Mouse (Mus musculus) CH12.LX (cell line): ENCODE measurements around the gene Cdhr5. TPM values are rescaled to one million over a fixed set of nuclear protein-coding genes. Genes with fewer than 3 reads are reported as not detected.

Experiments
- DNase-seq: peaks from one replicate; pipeline ENCODE4 v3.0.0-alpha.2; 2013; ENCODE audit errors: extremely low read depth
- H3K27ac ChIP-seq: 2 replicates; pipeline ENCODE4 v1.5.1; 2012; ENCODE audit warnings: low read depth, mild to moderate bottlenecking, control low read depth, moderate library complexity; ENCODE audit not compliant: insufficient read depth
- H3K27me3 ChIP-seq: replicated peaks from 2 replicates; pipeline ENCODE3; 2012; ENCODE audit warnings: inconsistent platforms
- H3K36me3 ChIP-seq, 2 experiments: replicated peaks in 1 of 2; 2 replicates each; pipeline versions ENCODE3 to v1.6.1; 2012; ENCODE audit warnings: inconsistent platforms in 1 of 2, low read length in 1 of 2, mild to moderate bottlenecking in 1 of 2, mixed read lengths in 1 of 2, moderate library complexity in 1 of 2; ENCODE audit not compliant: control insufficient read depth in 1 of 2, insufficient read depth in 1 of 2
- H3K4me1 ChIP-seq, 2 experiments: 2 replicates each; pipeline ENCODE4 v1.6.1; 2012; ENCODE audit warnings: inconsistent platforms in 1 of 2, moderate library complexity in 1 of 2; ENCODE audit not compliant: insufficient read depth in 2 of 2, control insufficient read depth in 1 of 2
- H3K4me2 ChIP-seq: 2 replicates; pipeline ENCODE4 v1.6.1; 2012; ENCODE audit warnings: low read depth, mild to moderate bottlenecking, control low read depth; ENCODE audit not compliant: poor library complexity, insufficient read depth, severe bottlenecking
- H3K4me3 ChIP-seq, 3 experiments: fragments of 150-350 bp in 1 of 3; sonication (generic) in 1 of 3; replicated peaks in 1 of 3; 2 replicates each; pipeline versions ENCODE3 to v1.5.1; 2011 to 2012; ENCODE audit warnings: low read depth in 2 of 3, low read length in 2 of 3, mild to moderate bottlenecking in 2 of 3, moderate library complexity in 2 of 3, control low read depth in 1 of 3, improper control_type of control experiment in 1 of 3, inconsistent platforms in 1 of 3, mixed read lengths in 1 of 3; ENCODE audit not compliant: poor library complexity in 1 of 3
- H3K79me2 ChIP-seq: replicated peaks from 2 replicates; pipeline ENCODE4 v1.6.1; 2012; ENCODE audit warnings: mild to moderate bottlenecking, moderate library complexity; ENCODE audit not compliant: control insufficient read depth, poor library complexity, insufficient read depth, severe bottlenecking; ENCODE audit errors: extremely low read depth
- H3K9ac ChIP-seq: 2 replicates; pipeline ENCODE4 v1.6.1; 2012; ENCODE audit warnings: low read depth, mild to moderate bottlenecking, control low read depth, moderate library complexity; ENCODE audit not compliant: insufficient read depth
- H3K9me3 ChIP-seq: replicated peaks from 2 replicates; pipeline ENCODE3; 2012; ENCODE audit warnings: low read length, inconsistent platforms, mixed read lengths
- BHLHE40 ChIP-seq: IDR thresholded peaks from 2 replicates; pipeline ENCODE4 v1.6.1; 2011; ENCODE audit warnings: mild to moderate bottlenecking, low read depth, low read length, improper control_type of control experiment
- CHD2 ChIP-seq: IDR thresholded peaks from 2 replicates; pipeline ENCODE4 v1.6.1; 2011; ENCODE audit warnings: low read length, improper control_type of control experiment
- CTCF ChIP-seq, 2 experiments: IDR thresholded peaks in 1 of 2; conservative IDR thresholded peaks in 1 of 2; 2 replicates each; pipeline ENCODE4 v1.5.1; 2011 to 2012; ENCODE audit warnings: low read depth in 2 of 2, low read length in 2 of 2, improper control_type of control experiment in 1 of 2, inconsistent platforms in 1 of 2, mild to moderate bottlenecking in 1 of 2, moderate library complexity in 1 of 2
- E2F4 ChIP-seq: IDR thresholded peaks from 2 replicates; pipeline ENCODE4 v1.6.1; 2011; ENCODE audit warnings: low read depth, low read length, improper control_type of control experiment; ENCODE audit not compliant: insufficient replicate concordance
- EP300 ChIP-seq: IDR thresholded peaks from 2 replicates; pipeline ENCODE4 v1.6.1; 2011; ENCODE audit warnings: low read length, improper control_type of control experiment
- GABPA ChIP-seq: IDR thresholded peaks from 2 replicates; pipeline ENCODE4 v1.6.1; 2012; ENCODE audit warnings: low read depth, low read length, improper control_type of control experiment, inconsistent platforms; ENCODE audit not compliant: insufficient replicate concordance
- HCFC1 ChIP-seq: IDR thresholded peaks from 2 replicates; pipeline ENCODE4 v1.6.1; 2012; ENCODE audit warnings: low read depth, mild to moderate bottlenecking, inconsistent platforms, low read length, improper control_type of control experiment
- IRF4 ChIP-seq: IDR thresholded peaks from 2 replicates; pipeline ENCODE4 v1.6.1; 2014; ENCODE audit warnings: low read depth, mild to moderate bottlenecking, inconsistent platforms, low read length, improper control_type of control experiment
- JUN ChIP-seq: IDR thresholded peaks from 2 replicates; pipeline ENCODE4 v1.6.1; 2011; ENCODE audit warnings: low read depth, mild to moderate bottlenecking, low read length, improper control_type of control experiment, moderate library complexity; ENCODE audit not compliant: insufficient read depth
- KAT2A ChIP-seq: IDR thresholded peaks from 2 replicates; pipeline ENCODE4 v1.6.1; 2012; ENCODE audit warnings: low read length, improper control_type of control experiment, inconsistent platforms; ENCODE audit not compliant: insufficient replicate concordance
- MAX ChIP-seq: IDR thresholded peaks from 2 replicates; pipeline ENCODE4 v1.6.1; 2011; ENCODE audit warnings: low read length, improper control_type of control experiment
- MAZ ChIP-seq: IDR thresholded peaks from 2 replicates; pipeline ENCODE4 v1.6.1; 2012; ENCODE audit warnings: low read depth, mild to moderate bottlenecking, inconsistent platforms, low read length, improper control_type of control experiment, moderate library complexity
- MEF2A ChIP-seq: IDR thresholded peaks from 2 replicates; pipeline ENCODE4 v1.6.1; 2014; ENCODE audit warnings: low read depth, mild to moderate bottlenecking, inconsistent platforms, low read length, improper control_type of control experiment, borderline replicate concordance
- MXI1 ChIP-seq: IDR thresholded peaks from 2 replicates; pipeline ENCODE4 v1.6.1; 2011; ENCODE audit warnings: mild to moderate bottlenecking, low read depth, low read length, improper control_type of control experiment
- MYC ChIP-seq: IDR thresholded peaks from 2 replicates; pipeline ENCODE4 v1.6.1; 2011; ENCODE audit warnings: low read depth, mild to moderate bottlenecking, improper control_type of control experiment, low read length
- NELFE ChIP-seq: IDR thresholded peaks from 2 replicates; pipeline ENCODE4 v1.6.1; 2011; ENCODE audit warnings: low read depth, low read length, improper control_type of control experiment
- PAX5 ChIP-seq: IDR thresholded peaks from 2 replicates; pipeline ENCODE4 v1.6.1; 2012; ENCODE audit warnings: low read length, inconsistent platforms, mixed read lengths
- POLR2A ChIP-seq: IDR thresholded peaks from 2 replicates; pipeline ENCODE4 v1.6.1; 2011; ENCODE audit warnings: low read depth, mild to moderate bottlenecking, improper control_type of control experiment, low read length
- POLR2AphosphoS2 ChIP-seq: IDR thresholded peaks from 2 replicates; pipeline ENCODE4 v1.6.1; 2011; ENCODE audit warnings: low read depth, low read length, improper control_type of control experiment
- SIN3A ChIP-seq: IDR thresholded peaks from 2 replicates; pipeline ENCODE4 v1.6.1; 2012; ENCODE audit warnings: low read length, improper control_type of control experiment, inconsistent platforms
- SMC3 ChIP-seq: IDR thresholded peaks from 2 replicates; pipeline ENCODE4 v1.6.1; 2011; ENCODE audit warnings: low read depth, low read length, improper control_type of control experiment
- TBP ChIP-seq: conservative IDR thresholded peaks from 2 replicates; pipeline ENCODE4 v1.6.1; 2011; ENCODE audit warnings: low read depth, low read length, improper control_type of control experiment
- ZC3H11A ChIP-seq: IDR thresholded peaks from 2 replicates; pipeline ENCODE4 v1.6.1; 2012; ENCODE audit warnings: low read depth, mild to moderate bottlenecking, inconsistent platforms, low read length, improper control_type of control experiment
- ZKSCAN1 ChIP-seq: IDR thresholded peaks from 2 replicates; pipeline ENCODE4 v1.6.1; 2012; ENCODE audit warnings: low read depth, inconsistent platforms, low read length, improper control_type of control experiment, borderline replicate concordance
- ZMIZ1 ChIP-seq: IDR thresholded peaks from 2 replicates; pipeline ENCODE4 v1.6.1; 2012; ENCODE audit warnings: low read depth, mild to moderate bottlenecking, inconsistent platforms, low read length, improper control_type of control experiment
- ZNF384 ChIP-seq: IDR thresholded peaks from 2 replicates; pipeline ENCODE4 v1.6.1; 2012; ENCODE audit warnings: low read depth, low read length, improper control_type of control experiment, inconsistent platforms
- dilution Hi-C: fragments of 300-500 bp; cut with MboI; formaldehyde crosslinking; loops from 2 replicates; pipeline ENCODE4 v1.14.3; 2020; ENCODE audit warnings: low sequenced_read_pairs; ENCODE audit not compliant: extremely low pct_unique_long_range_greater_than_20kb, extremely low pct_ligation_motif_present
- in situ Hi-C: fragments of 300-500 bp; cut with MboI; formaldehyde crosslinking; loops from 3 replicates; pipeline ENCODE4 v1.14.3; 2019; ENCODE audit warnings: low sequenced_read_pairs, low pct_ligation_motif_present, low pct_unique_long_range_greater_than_20kb, mixed read lengths
- polyA plus RNA-seq: library from polyadenylated mRNA; unstranded; fragments of >175 nt; gene quantifications from 2 replicates; pipeline ENCODE4 v1.2.1, GENCODE M21; 2012; ENCODE audit warnings: low read depth; ENCODE audit not compliant: insufficient read length
- total RNA-seq, 2 experiments: library from RNA; depleted of rRNA; stranded (reverse); fragments of 300-350 nt in 1 of 2; fragments of >200 nt in 1 of 2; gene quantifications; 2 replicates each; pipeline ENCODE4 v1.2.3; 2012 to 2014

Cdhr5 gene
- total and polyA plus RNA-seq, 3 experiments: 0.35 to 3.9 (median 1.9) TPM

DNA sequence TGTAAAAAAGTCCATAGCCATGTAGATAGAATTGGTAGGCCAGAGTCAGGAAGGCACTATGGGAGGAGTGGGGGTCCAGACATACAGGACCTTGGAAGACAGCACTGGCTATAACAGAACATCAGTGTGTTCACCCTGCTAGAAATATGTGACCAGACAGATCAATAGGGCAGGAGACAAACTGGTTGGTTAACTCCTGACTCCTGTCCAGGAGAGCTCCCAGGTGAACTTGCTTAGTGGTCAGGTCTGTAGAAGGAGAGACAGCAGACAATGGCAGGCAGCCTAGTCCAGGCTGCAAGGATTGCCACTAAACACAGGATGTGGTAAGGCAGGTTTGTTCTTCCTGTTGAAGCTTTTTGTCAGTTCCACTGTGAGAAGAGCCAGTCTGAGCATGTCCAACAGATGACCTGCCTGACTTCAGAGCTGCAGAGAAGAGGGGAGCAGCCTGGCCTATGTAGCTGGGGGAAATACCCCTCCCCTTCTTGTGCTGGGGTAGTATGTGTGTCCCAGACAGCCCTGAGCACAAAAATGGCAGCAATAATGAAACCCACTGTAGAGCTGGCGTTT, 26.2 kb upstream of the Cdhr5 start:
- Histone ChIP-seq H3K4me1 (peaks cover 0 to 9% of the 10 kb centered on the region in 2 experiments; a peak in 1 of 4 replicates), H3K27me3 (no peaks in the 10 kb centered on the region), H3K36me3 (peaks cover 61 to 92% of the 10 kb centered on the region in 2 experiments), H3K9me3 (no peaks in the 10 kb centered on the region), H3K79me2 (no peaks in the 10 kb centered on the region), H3K27ac (no peak overlapping the region), H3K9ac (no peak overlapping the region), H3K4me3 (no peak overlapping the region), H3K4me2 (no peak overlapping the region)
- dilution Hi-C loops: no loop called here
- no peak for DNase-seq
- in situ Hi-C loops: no loop called here
- TF ChIP-seq ZKSCAN1: no peak
- no peak for TF ChIP-seq SMC3
- TF ChIP-seq KAT2A: no peak
- TF ChIP-seq POLR2AphosphoS2: no peak
- TF ChIP-seq GABPA: no peak
- TF ChIP-seq ZMIZ1: no peak
- TF ChIP-seq PAX5: no peak
- TF ChIP-seq HCFC1: no peak
- no peak for TF ChIP-seq NELFE
- no peak for TF ChIP-seq IRF4
- no peak for TF ChIP-seq POLR2A
- TF ChIP-seq TBP: no peak
- no peak for TF ChIP-seq SIN3A

DNA sequence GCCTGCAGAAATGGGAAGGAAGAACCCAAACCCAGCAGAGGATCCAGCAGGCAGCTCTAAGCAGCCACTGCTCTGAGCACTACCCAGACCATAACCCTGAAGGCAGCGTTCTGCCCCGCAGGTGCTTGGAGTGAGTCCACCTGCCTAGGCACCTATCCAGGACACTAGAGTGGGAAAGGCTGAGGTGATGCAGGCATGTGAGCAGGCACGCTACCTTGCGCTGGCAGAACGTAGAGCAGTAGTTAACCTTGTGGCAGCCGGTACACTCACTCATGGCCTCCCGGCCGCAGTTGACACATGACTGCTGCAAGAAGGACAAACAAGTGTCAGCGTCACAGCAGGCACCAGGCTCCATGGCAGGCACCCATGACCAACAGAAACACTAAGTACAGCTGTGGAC, 24.8 kb upstream of the Cdhr5 start:
- Histone ChIP-seq H3K36me3 (peaks cover 57 to 91% of the 10 kb centered on the region in 2 experiments), H3K4me3 (no peak overlapping the region), H3K9me3 (no peaks in the 10 kb centered on the region), H3K4me1 (peaks cover 0 to 9% of the 10 kb centered on the region in 2 experiments; a peak in 1 of 4 replicates), H3K27ac (no peak overlapping the region), H3K4me2 (no peak overlapping the region), H3K79me2 (no peaks in the 10 kb centered on the region), H3K27me3 (no peaks in the 10 kb centered on the region), H3K9ac (no peak overlapping the region)
- in situ Hi-C loops (no loop called here), dilution Hi-C loops (no loop called here)
- DNase-seq: no peak
- TF ChIP-seq ZNF384: no peak
- no peak for TF ChIP-seq MYC
- TF ChIP-seq SIN3A: no peak
- no peak for TF ChIP-seq SMC3
- TF ChIP-seq BHLHE40: no peak
- TF ChIP-seq MAX: no peak
- no peak for TF ChIP-seq MXI1
- no peak for TF ChIP-seq CTCF (conservative IDR thresholded peaks at IDR 0.05 in 1 of 2, IDR thresholded peaks at IDR 0.05 in 1 of 2; ENCODE audit: low read depth in 2 of 2, low read length in 2 of 2)
- no peak for TF ChIP-seq E2F4
- TF ChIP-seq KAT2A: no peak
- no peak for TF ChIP-seq EP300
- no peak for TF ChIP-seq MEF2A
- no peak for TF ChIP-seq POLR2A
- no peak for TF ChIP-seq GABPA
- TF ChIP-seq HCFC1: no peak
- TF ChIP-seq CHD2: no peak
- no peak for TF ChIP-seq ZC3H11A
- TF ChIP-seq JUN: no peak
- TF ChIP-seq MAZ: no peak
